Mouse (Mus musculus): Measurements from ENCODE around the gene Mtfr1l. TPM values are rescaled to one million over a fixed set of nuclear protein-coding genes. Genes with fewer than 3 reads are reported as not detected.
"Not testable (repeated sequence)": the region's sequence is repeated elsewhere in the genome, so short reads cannot be mapped to it uniquely, and the experiment has no call there.

Mtfr1l gene
- total RNA-seq, 2 experiments from 2014 or later, result 131 to 136 TPM

GRCm38 (mm10) chr4:134505966-134506594 lies 29.1 kb downstream of the Mtfr1l start:
- TF ChIP-seq CTCF (IDR thresholded peaks at IDR 0.05), result no peak
- H3K27ac ChIP-seq, result no peak overlapping the region
- intact Hi-C loops (cut with DNase I), result no loop called here
- no peak for DNase-seq
- no peak overlapping the region for H3K4me3 ChIP-seq

DNA sequence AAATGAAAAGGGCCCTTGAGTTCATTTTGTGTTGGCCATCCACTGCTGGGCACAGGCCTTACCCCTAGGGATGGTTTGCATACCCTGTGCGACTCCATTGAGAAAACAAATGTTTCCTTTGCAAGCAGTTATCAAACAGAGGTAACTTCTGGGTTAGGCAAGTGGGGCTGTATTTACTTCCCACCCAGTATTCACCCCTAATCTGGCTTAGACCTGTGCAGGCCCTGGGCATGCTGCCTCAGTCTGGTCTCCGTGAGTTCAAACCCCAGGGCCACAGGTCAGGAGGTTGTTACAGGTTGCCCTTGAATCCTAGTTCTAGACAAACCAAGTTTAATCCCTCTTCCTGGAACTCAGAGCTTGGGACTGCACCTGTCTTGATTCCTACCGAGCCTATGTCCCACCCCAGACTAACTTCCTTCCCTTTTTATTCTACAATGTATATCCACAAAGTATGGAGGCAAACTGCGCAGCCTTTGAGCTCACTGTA lies 29.8 kb downstream of the Mtfr1l start:
- TF ChIP-seq CTCF (IDR thresholded peaks at IDR 0.05), result no peak
- Histone ChIP-seq H3K27ac (no peak overlapping the region), H3K4me3 (no peak overlapping the region)
- intact Hi-C loops (cut with DNase I), result no loop called here
- DNase-seq, result no peak

DNA sequence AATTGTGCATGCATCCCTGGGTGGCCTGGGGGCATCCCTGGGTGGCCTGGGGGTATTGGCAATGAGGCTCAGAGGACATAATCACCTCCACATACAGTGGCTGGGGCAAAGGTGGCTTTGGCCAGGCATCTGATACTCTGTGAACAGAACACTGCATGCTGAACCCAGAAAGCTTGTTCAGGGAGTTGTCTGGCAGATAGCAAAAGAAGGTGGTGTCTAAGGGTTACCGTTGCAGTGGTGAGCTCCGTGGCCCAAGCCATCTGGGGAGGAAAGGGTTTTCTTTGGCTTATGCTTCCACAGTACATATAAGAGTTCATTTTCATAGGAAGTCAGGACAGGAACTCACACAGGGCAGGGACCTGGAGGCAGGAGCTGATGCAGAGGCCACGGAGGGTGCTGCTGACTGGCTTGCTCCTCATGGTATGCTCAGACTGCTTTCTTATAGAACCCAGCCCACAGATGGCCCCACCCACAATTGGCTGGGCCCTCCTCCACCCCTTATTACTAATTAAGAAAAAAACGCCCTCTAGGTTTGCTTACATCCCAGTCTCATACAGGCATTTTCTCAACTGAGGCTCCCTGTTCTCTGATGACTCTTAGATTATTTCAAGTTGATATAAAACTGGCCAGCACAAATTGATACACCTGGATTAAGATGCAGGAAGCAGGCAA lies 31.4 kb downstream of the Mtfr1l start:
- no peak for DNase-seq
- no peak overlapping the region for H3K4me3 ChIP-seq
- H3K27ac ChIP-seq, result no peak overlapping the region
- no peak for TF ChIP-seq CTCF (IDR thresholded peaks at IDR 0.05)
- intact Hi-C loops (cut with DNase I), result no loop called here

GRCm38 (mm10) chr4:134501095-134501494 lies 34.1 kb downstream of the Mtfr1l start:
- TF ChIP-seq CTCF (IDR thresholded peaks at IDR 0.05), result no peak
- H3K4me3 ChIP-seq, result no peak overlapping the region
- no peak overlapping the region for H3K27ac ChIP-seq
- DNase-seq, result no peak
- intact Hi-C loops (cut with DNase I), result no loop called here

DNA sequence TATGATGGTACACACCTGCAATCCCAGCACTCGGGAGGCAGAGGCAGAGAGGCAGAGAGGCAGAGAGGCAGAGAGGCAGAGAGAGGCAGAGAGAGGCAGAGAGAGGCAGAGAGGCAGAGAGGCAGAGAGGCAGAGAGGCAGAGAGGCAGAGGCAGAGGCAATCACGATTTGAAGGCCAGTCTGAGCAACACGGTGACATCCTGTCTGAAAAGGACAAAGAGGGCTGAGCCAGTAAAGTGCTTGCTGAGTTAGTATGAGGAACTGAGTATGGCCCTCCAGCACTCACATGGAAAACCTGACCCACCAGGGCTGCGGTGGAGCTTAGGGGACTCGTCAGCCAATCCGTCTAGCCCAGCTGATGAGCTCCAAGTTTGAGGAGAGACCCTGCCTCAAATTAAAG lies 36.2 kb downstream of the Mtfr1l start:
- intact Hi-C loops (cut with DNase I); H3K27ac ChIP-seq; H3K4me3 ChIP-seq; DNase-seq: not testable (repeated sequence)

DNA sequence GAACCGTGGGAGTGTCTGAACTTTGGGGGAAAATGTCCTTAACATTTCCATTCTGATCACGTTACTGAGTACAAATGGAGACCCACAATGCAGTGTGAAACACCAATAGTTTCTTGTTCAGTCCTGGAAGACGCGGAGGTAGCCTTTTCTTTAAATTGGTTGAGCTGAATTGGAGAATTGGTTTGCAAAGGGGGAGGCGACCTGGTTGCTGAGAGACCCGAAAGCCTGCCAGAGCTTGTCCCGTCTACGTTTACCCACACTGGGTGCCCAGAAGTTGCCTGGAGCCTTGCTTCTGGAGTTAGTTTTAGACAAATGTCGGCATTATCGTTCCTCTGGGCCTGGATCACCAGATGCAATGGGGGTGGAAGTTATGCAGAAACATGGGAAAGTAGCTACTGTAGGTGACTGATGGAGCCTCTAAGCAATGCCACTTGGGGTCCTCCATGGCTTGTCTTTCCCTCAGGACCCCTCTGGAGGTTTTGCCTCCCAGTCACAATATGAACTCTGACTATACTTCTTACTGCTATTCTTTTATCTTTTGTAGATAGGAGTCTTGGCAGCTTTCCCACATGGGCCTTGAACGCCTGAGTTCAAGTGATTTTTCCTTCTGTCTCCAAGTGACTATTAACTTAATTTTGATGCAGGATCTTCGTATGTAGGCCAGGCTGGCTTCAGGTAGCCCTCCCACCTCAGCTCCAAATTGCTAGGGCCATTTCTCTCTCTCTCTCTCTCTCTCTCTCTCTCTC lies 37.0 kb downstream of the Mtfr1l start:
- intact Hi-C loops (cut with DNase I), result no loop called here

DNA sequence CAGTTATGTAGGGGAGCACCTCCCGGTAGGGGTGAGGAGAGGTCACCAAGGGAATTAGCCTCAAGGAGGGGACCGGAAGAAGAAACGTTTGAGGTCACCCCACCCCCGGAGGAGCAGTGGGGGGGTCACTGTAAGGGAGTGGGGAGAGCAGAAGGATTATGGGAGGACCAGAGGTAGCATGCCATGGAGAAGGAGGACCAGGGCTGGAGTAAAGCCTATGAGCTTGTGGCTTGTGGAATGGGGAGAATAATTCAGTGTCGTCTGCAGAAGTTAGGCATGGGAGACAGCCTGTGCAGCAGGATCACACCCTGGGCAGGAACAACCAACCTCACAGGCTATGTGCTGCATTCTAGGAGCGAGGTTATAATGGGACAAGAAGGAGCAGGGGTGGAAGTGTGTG lies 38.0 kb downstream of the Mtfr1l start:
- Histone ChIP-seq H3K4me3 (peak overlapping the region; percentile 86), H3K27ac (peak overlapping the region; percentile 87)
- intact Hi-C loops (cut with DNase I), result no loop called here
- no peak for TF ChIP-seq CTCF (IDR thresholded peaks at IDR 0.05)
- DNase-seq, result no peak

More for the DNA sequence above, 37.0 kb downstream of the Mtfr1l start:
- TF ChIP-seq CTCF (IDR thresholded peaks at IDR 0.05), result no peak
- peak overlapping the region; percentile 51; the same call in 1 of the 2 replicates for H3K27ac ChIP-seq
- H3K4me3 ChIP-seq, result no peak overlapping the region; the same call in 1 of the 2 replicates
- DNase-seq, result no peak

DNA sequence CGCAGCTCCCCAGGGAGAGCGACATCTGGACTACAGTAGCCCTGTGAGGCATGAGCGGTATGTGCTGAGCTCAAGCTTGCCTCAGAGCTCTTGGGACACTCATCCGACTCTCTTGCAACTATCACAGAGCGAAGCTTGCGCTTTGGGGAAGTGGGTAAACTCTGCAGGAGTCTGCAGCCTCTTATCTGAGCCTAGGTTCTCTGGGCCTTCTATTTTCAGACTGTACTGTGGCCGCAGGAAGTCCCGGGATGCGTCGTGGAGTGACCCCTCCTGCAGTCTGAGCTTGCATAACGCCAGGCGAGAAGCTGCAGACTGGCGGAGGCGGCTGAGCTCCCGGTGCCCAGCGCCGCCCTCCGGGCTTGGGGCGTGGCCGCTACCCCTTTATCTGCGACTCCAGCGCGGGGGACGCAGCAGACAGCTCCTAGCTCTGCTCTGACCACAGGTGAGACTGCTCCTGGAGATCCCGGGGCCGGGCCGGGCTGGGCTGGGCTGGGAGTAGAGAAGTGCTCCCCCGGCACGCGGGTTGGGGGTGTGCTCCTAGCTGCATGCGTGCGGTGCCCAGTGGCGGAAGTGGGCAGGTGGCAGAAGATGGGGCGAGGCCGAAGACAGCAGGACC lies 38.5 kb downstream of the Mtfr1l start, which contains the start of gene Paqr7:
Gene Paqr7 (plus strand): TSS at position 103 of the 616 bp plus-strand sequence.
- peak within 1 kb of the TSS; percentile 87 for H3K27ac ChIP-seq
- TF ChIP-seq CTCF (IDR thresholded peaks at IDR 0.05), result no peak
- DNase-seq, result peak; percentile 86

GRCm38 (mm10) chr4:134495546-134495923 lies 39.7 kb downstream of the Mtfr1l start:
- Histone ChIP-seq H3K27ac (no peak overlapping the region; the same call in 1 of the 2 replicates), H3K4me3 (no peak overlapping the region)
- no peak for TF ChIP-seq CTCF (IDR thresholded peaks at IDR 0.05)
- no peak for DNase-seq
- intact Hi-C loops (cut with DNase I), result no loop called here

More for the DNA sequence above, 38.5 kb downstream of the Mtfr1l start, which contains the start of gene Paqr7:
- peak within 1 kb of the TSS; percentile 86 for H3K4me3 ChIP-seq
- intact Hi-C loops (cut with DNase I), result no loop called here

GRCm38 (mm10) chr4:134494780-134495545 lies 40.2 kb downstream of the Mtfr1l start:
- DNase-seq, result no peak
- TF ChIP-seq CTCF (IDR thresholded peaks at IDR 0.05), result no peak
- intact Hi-C loops (cut with DNase I), result no loop called here
- Histone ChIP-seq H3K27ac (no peak overlapping the region), H3K4me3 (no peak overlapping the region)

DNA sequence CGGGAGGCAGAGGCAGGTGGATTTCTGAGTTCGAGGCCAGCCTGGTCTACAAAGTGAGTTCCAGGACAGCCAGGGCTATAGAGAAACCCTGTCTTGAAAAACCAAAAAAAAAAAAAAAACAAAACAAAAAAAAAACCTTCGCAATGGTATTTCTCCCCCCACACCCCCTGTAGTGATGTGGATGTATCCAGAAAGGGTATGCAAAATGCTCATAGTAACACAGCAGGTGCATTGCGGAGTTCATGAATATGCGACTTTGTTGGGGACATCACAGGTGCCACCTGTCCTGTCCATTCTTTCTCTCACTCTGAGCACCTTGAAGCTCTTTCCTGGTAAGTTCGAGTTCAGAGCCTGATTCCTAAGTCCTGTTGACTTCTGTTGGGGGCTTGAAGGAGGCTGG lies 41.0 kb downstream of the Mtfr1l start:
- H3K4me3 ChIP-seq; intact Hi-C loops (cut with DNase I); DNase-seq; H3K27ac ChIP-seq: not testable (repeated sequence)

- intact Hi-C loops (cut with DNase I), result no loop called here
- H3K27ac ChIP-seq, result no peak overlapping the region
- no peak for DNase-seq
- no peak for TF ChIP-seq CTCF (IDR thresholded peaks at IDR 0.05)
- H3K4me3 ChIP-seq, result no peak overlapping the region
Observed at GRCm38 (mm10) chr4:134491716-134492115, 43.5 kb downstream of the Mtfr1l start.

Measured in gastrocnemius, adult 2 months (tissue).